Mouse (Mus musculus) neural tube, embryonic 13.5 days (tissue): Measurements from ENCODE around the gene Themis3. TPM values are rescaled to one million over a fixed set of nuclear protein-coding genes. Genes with fewer than 3 reads are reported as not detected.
"Not testable (repeated sequence)": the region's sequence is repeated elsewhere in the genome, so short reads cannot be mapped to it uniquely, and the experiment has no call there.

Experiments
- ATAC-seq: fragments of 200-750 bp; cut with Nextera tagmentation; 2 replicates; pipeline ENCODE4 v1.8.0; 2017; ENCODE audit warnings: low read depth, mild to moderate bottlenecking, moderate TSS enrichment, moderate library complexity
- H3K27ac ChIP-seq: fragments of 300-500 bp; sonication (generic); replicated peaks from 2 replicates; pipeline ENCODE4 v1.5.1; 2015; ENCODE audit warnings: moderate library complexity, mild to moderate bottlenecking, inconsistent platforms
- H3K27me3 ChIP-seq: fragments of 300-500 bp; sonication (generic); 2 replicates; pipeline ENCODE4 v1.6.1; 2015; ENCODE audit warnings: mild to moderate bottlenecking, inconsistent platforms
- H3K36me3 ChIP-seq: fragments of 300-500 bp; sonication (generic); 2 replicates; pipeline ENCODE4 v1.6.1; 2015; ENCODE audit warnings: mild to moderate bottlenecking, inconsistent platforms
- H3K4me1 ChIP-seq: fragments of 300-500 bp; sonication (generic); replicated peaks from 2 replicates; pipeline ENCODE4 v1.6.1; 2015; ENCODE audit warnings: inconsistent platforms
- H3K4me2 ChIP-seq: fragments of 300-500 bp; sonication (generic); 2 replicates; pipeline ENCODE4 v1.6.1; 2015; ENCODE audit warnings: inconsistent platforms, mild to moderate bottlenecking, moderate library complexity
- H3K4me3 ChIP-seq: fragments of 300-500 bp; sonication (generic); 2 replicates; pipeline ENCODE4 v1.5.1; 2015; ENCODE audit warnings: mild to moderate bottlenecking, inconsistent platforms
- H3K9ac ChIP-seq: fragments of 300-500 bp; sonication (generic); 2 replicates; pipeline ENCODE4 v1.6.1; 2015; ENCODE audit warnings: moderate library complexity, mild to moderate bottlenecking, inconsistent platforms
- H3K9me3 ChIP-seq: fragments of 300-500 bp; sonication (generic); 2 replicates; pipeline ENCODE4 v1.6.1; 2016; ENCODE audit warnings: inconsistent platforms
- WGBS: fragments of 180-500 bp; shearing (Covaris S2); methylation state at CpG from one replicate; pipeline ENCODE4 v1.1.7; 2015; 5-methylcytosine and 5-hydroxymethylcytosine counted together
- polyA plus RNA-seq: library from polyadenylated mRNA; unstranded; fragments of >200 nt; fragmentation: Nextera tagmentation; extraction: Ambion mirVana; gene quantifications from 2 replicates; pipeline ENCODE4 v1.2.1, GENCODE M21; 2015

Themis3 gene
- polyA plus RNA-seq, 1 experiment from 2014 or later, result not detected

DNA sequence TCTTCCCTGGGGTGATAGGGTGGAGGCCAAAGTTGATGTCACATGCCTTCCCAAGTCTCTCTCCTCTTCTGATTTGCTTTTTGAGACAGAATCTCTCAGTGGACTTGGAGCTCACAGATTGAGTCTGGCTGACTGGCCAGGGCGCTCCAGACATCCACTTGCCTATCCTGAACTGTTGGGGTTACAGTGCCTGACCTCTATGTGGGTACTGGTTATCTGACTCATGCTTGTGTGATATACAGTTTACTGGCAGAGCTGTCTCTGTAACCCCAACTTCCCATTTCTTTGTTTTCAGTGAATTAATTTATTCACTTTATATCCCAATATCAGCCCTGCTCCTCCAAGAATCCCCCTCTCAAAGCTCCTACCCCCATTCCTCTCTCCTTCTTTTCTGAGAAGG is 62.1 kb downstream of the Themis3 start:
- no peak for ATAC-seq
- Histone ChIP-seq H3K36me3 (no peaks in the 10 kb centered on the region), H3K27me3 (no peaks in the 10 kb centered on the region), H3K9me3 (peaks cover 7% of the 10 kb centered on the region), H3K9ac (no peak overlapping the region), H3K4me1 (no peaks in the 10 kb centered on the region), H3K27ac (no peak overlapping the region), H3K4me2 (no peak overlapping the region), H3K4me3 (no peak overlapping the region)
- WGBS, result 82% methylated on average over 1 of the region's 1 CpGs

DNA sequence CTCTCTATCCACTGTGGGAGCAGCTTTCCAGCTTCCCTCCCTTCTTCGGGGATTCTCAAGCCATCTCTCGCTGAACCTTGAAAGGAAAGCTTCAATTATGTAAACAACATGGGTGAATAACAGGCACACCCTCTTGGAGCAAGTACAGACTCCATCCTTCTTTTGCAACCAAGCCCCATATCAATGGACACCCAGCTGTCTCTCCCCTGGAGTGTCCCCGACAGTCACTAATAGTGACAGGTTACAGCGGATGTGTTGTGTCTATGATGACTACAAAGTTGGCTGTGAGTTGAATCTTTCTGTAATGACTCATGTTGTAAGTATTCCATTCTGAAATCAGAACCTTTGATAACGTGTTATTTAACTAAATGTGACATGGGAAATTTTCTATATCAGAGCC is 71.0 kb downstream of the Themis3 start:
- H3K9me3 ChIP-seq, result no peaks in the 10 kb centered on the region
- H3K27me3 ChIP-seq, result no peaks in the 10 kb centered on the region
- no peaks in the 10 kb centered on the region for H3K36me3 ChIP-seq
- H3K4me2 ChIP-seq, result no peak overlapping the region
- no peak overlapping the region for H3K27ac ChIP-seq
- H3K4me1 ChIP-seq, result peaks cover 10% of the 10 kb centered on the region
- H3K4me3 ChIP-seq, result no peak overlapping the region
- H3K9ac ChIP-seq, result no peak overlapping the region
- no peak for ATAC-seq
- 76% methylated on average over 5 of the region's 5 CpGs for WGBS

DNA sequence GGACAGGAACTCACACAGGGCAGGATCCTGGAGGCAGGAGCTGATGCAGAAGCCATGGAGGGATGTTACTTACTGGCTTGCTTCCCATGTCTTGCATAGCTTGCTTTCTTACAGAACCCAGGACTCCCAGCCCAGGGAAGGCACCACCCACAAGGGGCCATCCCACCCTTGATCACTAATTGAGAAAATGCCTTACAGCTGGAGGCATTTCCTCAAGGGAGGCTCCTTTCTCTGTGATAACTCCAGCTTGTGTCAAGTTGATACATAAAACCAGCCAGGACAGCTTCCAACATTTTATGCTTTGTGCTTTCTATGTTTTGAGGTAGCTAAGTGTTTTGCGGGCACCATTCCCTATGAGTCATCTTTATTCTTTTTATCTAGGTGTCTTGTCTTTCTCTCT is 71.8 kb downstream of the Themis3 start:
- not testable (repeated sequence) for ATAC-seq, H3K4me3 ChIP-seq, H3K9me3 ChIP-seq, H3K4me2 ChIP-seq, H3K36me3 ChIP-seq, H3K27me3 ChIP-seq, H3K27ac ChIP-seq, H3K9ac ChIP-seq
- H3K4me1 ChIP-seq, result peaks cover 18% of the 10 kb centered on the region
- 100% methylated on average over 1 of the region's 1 CpGs for WGBS

DNA sequence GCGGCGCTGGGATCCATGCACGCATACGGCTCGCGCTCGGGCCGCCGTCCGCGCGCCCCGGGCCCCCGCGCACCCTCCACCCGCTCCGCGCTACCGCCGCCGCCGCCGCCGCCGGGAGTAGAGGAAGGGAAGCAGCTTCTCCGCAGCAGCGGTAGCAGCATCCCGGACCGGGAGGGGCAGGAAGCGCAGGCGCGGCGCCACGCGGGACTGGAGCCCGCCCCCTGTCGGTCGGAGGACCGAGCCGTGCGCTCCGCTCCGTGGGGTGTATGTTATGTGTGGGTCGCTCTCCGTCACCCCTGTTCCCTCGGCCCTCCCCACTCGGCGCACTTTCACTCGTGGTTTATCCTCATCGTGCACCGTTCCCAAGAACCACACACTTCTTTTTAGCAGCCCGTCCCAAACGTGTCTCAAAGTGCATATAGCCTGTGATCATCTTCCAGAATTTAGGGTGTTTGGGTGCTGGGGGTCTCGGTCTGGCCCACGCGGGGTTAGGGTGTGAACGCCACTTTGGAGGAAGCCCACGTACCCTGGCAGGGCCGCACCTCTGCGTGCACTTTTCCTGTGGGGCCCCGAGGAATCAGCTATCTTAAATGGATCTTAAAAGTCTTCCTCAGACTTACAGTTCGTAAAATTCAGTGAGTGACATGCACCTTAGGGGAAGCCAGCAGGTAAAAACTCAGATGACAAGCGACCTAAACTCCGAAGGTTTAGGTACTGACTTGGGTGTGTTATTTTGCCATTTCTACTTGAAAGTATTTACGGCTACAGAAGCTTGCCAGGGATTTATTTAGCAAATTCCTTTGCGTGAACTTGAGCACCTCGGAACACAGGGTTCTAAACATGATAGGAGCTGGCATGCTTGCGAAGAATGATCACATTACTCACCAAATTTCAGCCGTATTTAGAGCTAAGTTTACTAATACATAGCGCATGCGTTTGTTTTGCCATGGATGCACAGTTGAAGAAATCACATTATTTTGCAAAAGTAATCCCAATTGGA is 74.6 kb downstream of the Themis3 start, which contains the start of gene Rab12:
TSS of gene Rab12 (minus strand) at position 176 of the 1,000 bp plus-strand sequence.
- no peaks in the 10 kb centered on the region for H3K27me3 ChIP-seq
- peak within 1 kb of the TSS; percentile 95 for H3K9ac ChIP-seq
- WGBS, result 17% methylated on average over 39 of the region's 71 CpGs
- H3K36me3 ChIP-seq, result no peaks in the 10 kb centered on the region
- peak within 1 kb of the TSS; percentile 99 for H3K4me3 ChIP-seq
- peak; percentile 96 for ATAC-seq
- H3K9me3 ChIP-seq, result no peaks in the 10 kb centered on the region
- peak within 1 kb of the TSS; percentile 89 for H3K4me2 ChIP-seq
- peak within 1 kb of the TSS; percentile 77 for H3K27ac ChIP-seq
- peaks cover 29% of the 10 kb centered on the region for H3K4me1 ChIP-seq

DNA sequence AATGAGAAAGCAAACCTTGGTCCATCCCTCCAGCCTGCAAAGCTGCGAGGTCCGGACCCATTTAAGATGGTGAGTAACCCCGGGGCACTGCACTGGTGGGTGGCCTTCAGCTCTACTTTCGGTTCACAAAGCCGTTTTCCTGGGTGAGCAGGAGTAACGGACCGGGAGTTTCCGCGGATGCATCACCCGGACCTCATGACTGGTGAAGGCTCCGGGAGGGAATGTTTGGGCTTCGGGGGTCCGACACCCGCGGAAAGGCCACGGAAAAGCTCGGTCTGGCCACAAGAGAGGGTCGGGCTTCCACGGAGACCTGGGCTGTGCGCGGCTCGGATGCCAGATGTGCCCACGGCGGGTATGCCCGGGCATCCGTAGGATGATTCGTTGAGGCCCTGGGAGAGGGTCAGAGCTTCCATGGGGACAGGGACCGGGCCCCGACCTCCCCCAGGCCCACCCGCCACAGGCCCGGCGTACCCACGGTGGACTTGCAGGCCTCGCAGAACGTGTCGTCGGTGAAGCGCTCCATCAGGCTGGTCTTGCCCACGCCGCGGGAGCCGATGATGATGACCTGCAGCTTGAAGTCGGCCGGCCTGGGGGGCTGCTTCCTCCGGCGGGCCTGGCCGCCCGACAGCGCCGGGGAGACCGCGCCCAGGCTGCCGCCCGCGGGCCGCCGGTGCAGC is 75.4 kb downstream of the Themis3 start:
- Histone ChIP-seq H3K4me1 (peaks cover 29% of the 10 kb centered on the region), H3K36me3 (0 out of 2 replicates have a peak, but pooled peaks cover 3% of the 10 kb centered on the region), H3K9me3 (no peaks in the 10 kb centered on the region), H3K27ac (peak overlapping the region; percentile 77), H3K27me3 (no peaks in the 10 kb centered on the region), H3K4me2 (peak overlapping the region; percentile 89), H3K4me3 (peak overlapping the region; percentile 99), H3K9ac (peak overlapping the region; percentile 95)
- peak; percentile 78 for ATAC-seq
- under 1% methylated on average over 57 of the region's 57 CpGs for WGBS

DNA sequence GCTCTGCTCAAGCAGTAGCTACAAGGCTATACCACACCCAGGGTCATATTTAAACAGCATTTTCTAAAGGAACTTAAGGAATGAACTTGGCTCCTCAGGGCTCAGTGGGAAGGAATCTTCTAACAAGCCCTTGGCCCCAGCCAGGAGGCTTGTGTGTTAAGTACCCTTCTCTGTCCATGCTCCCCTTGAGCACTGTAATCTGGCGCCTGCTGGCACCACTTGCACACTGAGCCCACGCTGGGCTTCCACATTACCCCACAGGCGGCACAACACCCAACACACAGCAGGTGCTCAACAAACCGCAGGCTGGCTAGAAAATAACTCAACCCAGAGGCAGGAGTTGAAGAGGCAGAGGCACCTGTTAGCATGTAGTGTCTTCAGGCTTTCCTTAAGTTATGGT is 77.5 kb downstream of the Themis3 start:
- Histone ChIP-seq H3K4me2 (no peak overlapping the region), H3K9ac (no peak overlapping the region)
- 77% methylated on average over 4 of the region's 4 CpGs for WGBS

DNA sequence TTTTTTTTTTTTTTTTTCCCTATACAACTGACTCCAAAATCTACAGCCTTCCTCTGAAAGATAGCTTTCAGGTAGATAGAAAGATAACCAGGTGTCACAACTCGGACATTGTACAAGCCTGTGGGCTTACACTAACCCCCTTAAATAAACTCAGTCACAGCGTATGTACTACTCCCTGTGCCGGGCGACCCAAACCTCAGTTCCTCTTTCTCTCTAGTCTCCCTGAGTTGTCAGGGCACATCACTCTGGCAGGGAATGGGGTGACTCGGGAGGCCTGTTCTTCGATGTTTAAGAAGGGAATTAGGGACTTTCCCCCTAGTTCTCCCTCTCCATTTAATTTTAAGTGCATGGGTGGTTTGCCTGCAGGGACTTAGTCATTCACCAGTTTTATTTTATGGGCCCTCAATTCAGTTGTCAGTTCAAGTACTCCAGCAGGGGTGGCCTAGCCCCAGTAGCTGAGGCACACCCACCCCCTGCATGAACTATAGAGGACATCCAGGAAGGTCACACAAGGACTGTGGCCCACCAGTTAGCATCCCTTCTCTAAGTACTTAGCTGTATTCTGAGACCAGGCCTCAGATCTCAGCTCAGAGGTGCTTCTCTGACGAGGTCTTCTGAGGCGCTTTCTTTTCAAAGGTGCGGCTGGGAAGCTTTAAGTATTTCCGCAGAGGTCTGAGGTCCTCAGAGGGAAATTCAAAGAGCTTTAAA is 80.0 kb downstream of the Themis3 start:
- no peak for ATAC-seq
- no peaks in the 10 kb centered on the region for H3K9me3 ChIP-seq
- 81% methylated on average over 10 of the region's 10 CpGs for WGBS

More for the DNA sequence above, 77.5 kb downstream of the Themis3 start:
- Histone ChIP-seq H3K36me3 (0 out of 2 replicates have a peak, but pooled peaks cover 6% of the 10 kb centered on the region), H3K9me3 (no peaks in the 10 kb centered on the region), H3K4me1 (peaks cover 41% of the 10 kb centered on the region), H3K27me3 (no peaks in the 10 kb centered on the region), H3K27ac (no peak overlapping the region), H3K4me3 (no peak overlapping the region)
- no peak for ATAC-seq

DNA sequence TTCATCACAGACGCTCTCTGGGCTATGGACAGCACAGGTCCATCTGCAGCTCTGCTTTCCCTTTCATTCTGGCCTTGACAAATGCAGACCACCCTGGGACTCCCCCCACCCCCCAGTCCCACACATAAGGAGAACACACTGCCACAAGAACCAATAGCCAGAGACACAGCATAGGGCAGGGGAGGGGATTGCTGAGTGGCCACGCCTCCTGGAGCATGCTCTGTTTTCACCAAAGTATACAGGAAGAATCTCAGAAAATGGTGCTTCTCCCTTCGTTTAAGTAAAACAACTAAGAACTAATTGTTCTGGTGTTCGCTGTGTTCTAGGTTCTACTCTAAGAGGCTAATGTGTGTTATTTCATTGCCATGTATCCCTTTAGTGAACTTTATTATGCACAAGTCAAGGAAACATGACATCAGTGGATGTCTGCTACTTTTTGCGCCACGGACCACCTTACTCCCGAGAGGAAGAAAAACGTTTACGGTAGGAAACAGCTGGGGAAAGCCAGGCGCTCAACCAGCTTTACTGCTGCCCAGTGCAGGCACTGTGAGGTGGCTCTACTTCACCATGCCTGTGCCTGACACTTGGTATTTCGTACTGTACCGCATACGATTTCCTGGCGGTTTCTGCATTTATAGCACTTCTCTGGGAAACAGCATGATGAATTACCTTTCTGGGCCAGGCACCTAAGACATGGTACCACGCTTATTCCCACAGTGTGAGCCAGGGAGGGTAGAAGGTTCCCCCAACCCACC is 82.0 kb downstream of the Themis3 start:
- H3K27ac ChIP-seq, result no peak overlapping the region
- no peak overlapping the region for H3K4me2 ChIP-seq
- peaks cover 42% of the 10 kb centered on the region for H3K4me1 ChIP-seq
- 0 out of 2 replicates have a peak, but pooled peaks cover 6% of the 10 kb centered on the region for H3K36me3 ChIP-seq
- 78% methylated on average over 15 of the region's 15 CpGs for WGBS
- no peaks in the 10 kb centered on the region for H3K9me3 ChIP-seq
- H3K4me3 ChIP-seq, result no peak overlapping the region
- 0 out of 2 replicates have a peak, but pooled peaks have one; percentile 6 for ATAC-seq
- no peak overlapping the region for H3K9ac ChIP-seq
- H3K27me3 ChIP-seq, result no peaks in the 10 kb centered on the region

More for the DNA sequence above, 80.0 kb downstream of the Themis3 start:
- Histone ChIP-seq H3K4me1 (peaks cover 56% of the 10 kb centered on the region), H3K4me3 (no peak overlapping the region), H3K4me2 (no peak overlapping the region), H3K9ac (no peak overlapping the region), H3K27ac (no peak overlapping the region), H3K27me3 (no peaks in the 10 kb centered on the region), H3K36me3 (0 out of 2 replicates have a peak, but pooled peaks cover 6% of the 10 kb centered on the region)

DNA sequence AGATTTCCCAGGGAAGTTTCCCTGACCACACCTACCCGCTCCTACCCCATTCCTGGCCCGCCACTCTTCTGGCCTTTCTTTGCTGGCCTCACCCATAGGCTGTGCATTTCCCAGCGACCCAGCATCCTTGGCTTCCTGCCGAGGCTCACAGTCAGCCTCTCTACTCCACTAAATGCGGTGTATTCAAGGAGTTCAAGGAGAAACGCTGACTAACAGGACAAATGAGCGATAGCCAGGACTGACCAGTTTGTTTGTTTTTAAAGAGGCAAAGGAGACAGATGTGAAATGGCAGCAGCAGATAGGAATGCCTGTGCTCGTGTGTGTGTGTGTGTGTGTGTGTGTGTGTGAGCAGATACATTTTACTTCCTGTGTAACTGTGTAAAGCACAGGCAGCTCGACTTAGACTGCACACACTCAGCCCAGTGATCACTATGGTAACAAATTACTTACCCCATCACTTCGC is 84.2 kb downstream of the Themis3 start:
- H3K9ac ChIP-seq, result no peak overlapping the region
- ATAC-seq, result peak; percentile 74
- no peaks in the 10 kb centered on the region for H3K27me3 ChIP-seq
- no peak overlapping the region for H3K4me2 ChIP-seq
- H3K36me3 ChIP-seq, result peaks cover 13% of the 10 kb centered on the region
- H3K9me3 ChIP-seq, result no peaks in the 10 kb centered on the region
- 47% methylated on average over 10 of the region's 10 CpGs for WGBS
- peak overlapping the region; percentile 25 for H3K27ac ChIP-seq
- no peak overlapping the region for H3K4me3 ChIP-seq
- H3K4me1 ChIP-seq, result peaks cover 33% of the 10 kb centered on the region

DNA sequence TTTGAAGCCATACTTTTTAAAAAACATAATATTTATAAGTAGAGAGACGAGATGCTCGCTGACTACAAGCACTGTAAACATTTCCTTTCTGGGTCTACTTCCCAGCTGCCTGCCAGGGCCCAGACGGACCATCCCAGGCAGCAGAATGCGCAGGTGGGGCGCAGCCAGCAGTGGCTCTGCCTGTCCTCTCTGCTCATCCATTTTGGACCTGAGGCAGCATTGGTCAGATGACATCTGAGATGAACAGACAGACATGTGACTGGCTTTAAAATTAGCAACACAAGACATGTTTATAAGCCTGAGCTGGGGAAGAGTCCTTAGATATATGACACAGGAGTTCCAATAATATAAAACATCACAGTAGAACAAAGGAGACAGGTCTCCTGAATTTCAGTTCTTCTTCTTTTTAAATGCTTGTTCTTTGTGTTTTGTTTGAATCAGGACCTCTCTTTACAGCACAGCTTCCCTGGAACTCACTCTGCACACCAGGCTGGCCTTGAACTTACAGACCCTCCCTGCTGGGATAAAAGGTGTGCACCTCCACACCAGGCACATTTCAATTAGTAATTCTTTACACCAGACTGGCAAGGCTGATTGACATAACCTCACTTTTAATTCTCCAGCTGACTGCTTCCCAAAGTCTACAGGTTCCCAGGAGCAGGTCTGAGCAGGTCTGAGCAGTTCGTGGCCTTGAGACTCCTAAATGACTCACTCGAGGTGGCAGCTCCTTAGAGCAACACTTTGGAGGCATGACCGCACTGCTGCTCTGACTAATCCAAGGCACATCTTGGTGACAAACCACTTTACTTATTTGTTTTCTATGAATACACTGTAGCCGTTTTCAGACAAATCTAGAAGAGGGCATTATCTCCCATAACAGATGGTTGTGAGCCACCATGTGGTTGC is 87.1 kb downstream of the Themis3 start:
- no peak overlapping the region for H3K4me3 ChIP-seq
- H3K27ac ChIP-seq, result no peak overlapping the region
- H3K4me2 ChIP-seq, result no peak overlapping the region
- peaks cover 25% of the 10 kb centered on the region for H3K4me1 ChIP-seq
- no peaks in the 10 kb centered on the region for H3K9me3 ChIP-seq
- no peaks in the 10 kb centered on the region for H3K27me3 ChIP-seq
- ATAC-seq, result no peak
- 90% methylated on average over 9 of the region's 9 CpGs for WGBS
- peaks cover 27% of the 10 kb centered on the region for H3K36me3 ChIP-seq
- H3K9ac ChIP-seq, result no peak overlapping the region
